Mouse (Mus musculus) kidney, postnatal 0 days (tissue): ENCODE measurements at regions not wholly inside any gene's neighbourhood (a gene's known extent, or its start where the extent isn't known, plus 50 kb on each side); places are given as distances from the start of the nearest gene placed in this dataset.

ENCODE experiments used
- ATAC-seq: fragments of 200-750 bp; cut with Nextera tagmentation; replicated peaks from 2 replicates; pipeline ENCODE4 v1.8.0; 2017; ENCODE audit warnings: low read depth, moderate number of reproducible peaks, moderate TSS enrichment, moderate library complexity; ENCODE audit not compliant: low FRiP score
- DNase-seq: peaks from one replicate; pipeline ENCODE4 v3.0.0-alpha.2; 2016; ENCODE audit warnings: low spot score
- H3K27ac ChIP-seq: fragments of 300-500 bp; sonication (generic); 2 replicates; pipeline ENCODE4 v1.5.1; 2014; ENCODE audit warnings: mild to moderate bottlenecking
- H3K27me3 ChIP-seq: fragments of 300-500 bp; sonication (generic); 2 replicates; pipeline ENCODE4 v1.6.1; 2014; ENCODE audit warnings: low read length, mixed read lengths; ENCODE audit not compliant: insufficient read depth
- H3K36me3 ChIP-seq: fragments of 300-500 bp; sonication (generic); 2 replicates; pipeline ENCODE4 v1.6.1; 2014; ENCODE audit warnings: low read length, mixed read lengths; ENCODE audit not compliant: insufficient read depth
- H3K4me1 ChIP-seq: fragments of 300-500 bp; sonication (generic); replicated peaks from 2 replicates; pipeline ENCODE4 v1.6.1; 2014; ENCODE audit warnings: antibody characterized with exemption, low read length, mixed read lengths; ENCODE audit not compliant: insufficient read depth
- H3K4me2 ChIP-seq: fragments of 300-500 bp; sonication (generic); 2 replicates; pipeline ENCODE4 v1.6.1; 2014; ENCODE audit warnings: mild to moderate bottlenecking, low read length, moderate library complexity, mixed read lengths
- H3K4me3 ChIP-seq: fragments of 300-500 bp; sonication (generic); replicated peaks from 2 replicates; pipeline ENCODE4 v1.5.1; 2014; ENCODE audit warnings: low read depth, low read length
- H3K9ac ChIP-seq: fragments of 300-500 bp; sonication (generic); 2 replicates; pipeline ENCODE4 v1.6.1; 2014; ENCODE audit warnings: low read depth, low read length
- H3K9me3 ChIP-seq: fragments of 300-500 bp; sonication (generic); replicated peaks from 2 replicates; pipeline ENCODE4 v1.6.1; 2016; ENCODE audit warnings: low read length, inconsistent platforms, mixed read lengths
- CTCF ChIP-seq: IDR thresholded peaks from 2 replicates; pipeline ENCODE4 v1.5.1; 2016; ENCODE audit warnings: antibody characterized with exemption, low read depth, mild to moderate bottlenecking, moderate library complexity
- WGBS: fragments of 180-500 bp; shearing (Covaris S2); extraction: QIAGEN DNeasy Blood & Tissue Kit; methylation state at CpG from one replicate; pipeline ENCODE4 v1.1.7; 2014; 5-methylcytosine and 5-hydroxymethylcytosine counted together

- no peak overlapping the region for H3K4me2 ChIP-seq
- H3K4me3 ChIP-seq, result no peak overlapping the region
- no peak for ATAC-seq
- no peak overlapping the region for H3K27ac ChIP-seq
- no peaks in the 10 kb centered on the region for H3K27me3 ChIP-seq
- no peaks in the 10 kb centered on the region for H3K4me1 ChIP-seq
- no peaks in the 10 kb centered on the region for H3K36me3 ChIP-seq
- H3K9ac ChIP-seq, result no peak overlapping the region
- TF ChIP-seq CTCF, result no peak
- no peak for DNase-seq
- no peaks in the 10 kb centered on the region for H3K9me3 ChIP-seq
- WGBS, result 86% methylated on average over 3 of the region's 3 CpGs
These were observed 1244.9 kb upstream of the Gm7489 start for GRCm38 (mm10) chr15:52639790-52640189.

- TF ChIP-seq CTCF, result no peak
- H3K4me2 ChIP-seq, result no peak overlapping the region
- H3K36me3 ChIP-seq, result no peaks in the 10 kb centered on the region
- H3K4me1 ChIP-seq, result no peaks in the 10 kb centered on the region
- no peaks in the 10 kb centered on the region for H3K27me3 ChIP-seq
- DNase-seq, result no peak
- H3K27ac ChIP-seq, result no peak overlapping the region
- WGBS, result 56% methylated on average over 2 of the region's 2 CpGs
- H3K9ac ChIP-seq, result no peak overlapping the region
- H3K4me3 ChIP-seq, result no peak overlapping the region
- ATAC-seq, result no peak
- no peaks in the 10 kb centered on the region for H3K9me3 ChIP-seq
These were observed 1238.7 kb upstream of the Gm7489 start for GRCm38 (mm10) chr15:52645961-52646360.

GRCm38 (mm10) chr15:52657916-52658315, 1226.8 kb upstream of the Gm7489 start:
- DNase-seq, result no peak
- H3K27me3 ChIP-seq, result no peaks in the 10 kb centered on the region
- no peak overlapping the region for H3K9ac ChIP-seq
- TF ChIP-seq CTCF, result no peak
- H3K4me3 ChIP-seq, result no peak overlapping the region
- no peaks in the 10 kb centered on the region for H3K9me3 ChIP-seq
- no peak overlapping the region for H3K4me2 ChIP-seq
- H3K4me1 ChIP-seq, result no peaks in the 10 kb centered on the region
- H3K27ac ChIP-seq, result no peak overlapping the region
- H3K36me3 ChIP-seq, result no peaks in the 10 kb centered on the region
- no peak for ATAC-seq
